Mouse (Mus musculus) forebrain, embryonic 14.5 days (tissue): ENCODE results near the gene Deaf1. TPM values are rescaled to one million over a fixed set of nuclear protein-coding genes. Genes with fewer than 3 reads are reported as not detected.
"Not testable (repeated sequence)": the region's sequence is repeated elsewhere in the genome, so short reads cannot be mapped to it uniquely, and the experiment has no call there.

ENCODE experiments used
- ATAC-seq: fragments of 200-750 bp; cut with Nextera tagmentation; 2 replicates; pipeline ENCODE4 v1.8.0; 2017; ENCODE audit warnings: mild to moderate bottlenecking, moderate library complexity
- DNase-seq: peaks from one replicate; pipeline ENCODE4 v3.0.0-alpha.2; 2015; ENCODE audit warnings: low spot score
- H3K27ac ChIP-seq: fragments of 300-500 bp; sonication (generic); 2 replicates; pipeline ENCODE4 v1.5.1; 2014; ENCODE audit warnings: low read depth, mild to moderate bottlenecking, control low read depth, low read length, moderate library complexity
- H3K27me3 ChIP-seq: fragments of 300-500 bp; sonication (generic); replicated peaks from 2 replicates; pipeline ENCODE4 v1.6.1; 2014; ENCODE audit warnings: low read length, control low read depth, mixed read lengths; ENCODE audit not compliant: control insufficient read depth, insufficient read depth
- H3K36me3 ChIP-seq: fragments of 300-500 bp; sonication (generic); 2 replicates; pipeline ENCODE4 v1.6.1; 2014; ENCODE audit warnings: low read length, control low read depth; ENCODE audit not compliant: control insufficient read depth, insufficient read depth
- H3K4me1 ChIP-seq: fragments of 300-500 bp; sonication (generic); 2 replicates; pipeline ENCODE4 v1.6.1; 2014; ENCODE audit warnings: antibody characterized with exemption, low read length, control low read depth; ENCODE audit not compliant: control insufficient read depth, insufficient read depth
- H3K4me2 ChIP-seq: fragments of 300-500 bp; sonication (generic); 2 replicates; pipeline ENCODE4 v1.6.1; 2014; ENCODE audit warnings: mild to moderate bottlenecking, control low read depth, low read length
- H3K4me3 ChIP-seq: fragments of 300-500 bp; sonication (generic); 2 replicates; pipeline ENCODE4 v1.5.1; 2014; ENCODE audit warnings: low read depth, low read length, control low read depth
- H3K9ac ChIP-seq: fragments of 300-500 bp; sonication (generic); 2 replicates; pipeline ENCODE4 v1.6.1; 2014; ENCODE audit warnings: mild to moderate bottlenecking, low read length, control low read depth, moderate library complexity
- H3K9me3 ChIP-seq: fragments of 300-500 bp; sonication (generic); replicated peaks from 2 replicates; pipeline ENCODE4 v1.6.1; 2016; ENCODE audit warnings: low read length, control low read depth, mixed read lengths; ENCODE audit not compliant: control insufficient read depth
- WGBS: fragments of 180-500 bp; shearing (Covaris S2); extraction: QIAGEN DNeasy Blood & Tissue Kit; methylation state at CpG from one replicate; pipeline ENCODE4 v1.1.7; 2014; 5-methylcytosine and 5-hydroxymethylcytosine counted together
- polyA plus RNA-seq: library from polyadenylated mRNA; unstranded; fragments of >200 nt; fragmentation: Nextera tagmentation; extraction: Ambion mirVana; gene quantifications from 2 replicates; pipeline ENCODE4 v1.2.1, GENCODE M21; 2014

Deaf1 gene
- polyA plus RNA-seq, 1 experiment from 2014 or later: 118 TPM

DNA sequence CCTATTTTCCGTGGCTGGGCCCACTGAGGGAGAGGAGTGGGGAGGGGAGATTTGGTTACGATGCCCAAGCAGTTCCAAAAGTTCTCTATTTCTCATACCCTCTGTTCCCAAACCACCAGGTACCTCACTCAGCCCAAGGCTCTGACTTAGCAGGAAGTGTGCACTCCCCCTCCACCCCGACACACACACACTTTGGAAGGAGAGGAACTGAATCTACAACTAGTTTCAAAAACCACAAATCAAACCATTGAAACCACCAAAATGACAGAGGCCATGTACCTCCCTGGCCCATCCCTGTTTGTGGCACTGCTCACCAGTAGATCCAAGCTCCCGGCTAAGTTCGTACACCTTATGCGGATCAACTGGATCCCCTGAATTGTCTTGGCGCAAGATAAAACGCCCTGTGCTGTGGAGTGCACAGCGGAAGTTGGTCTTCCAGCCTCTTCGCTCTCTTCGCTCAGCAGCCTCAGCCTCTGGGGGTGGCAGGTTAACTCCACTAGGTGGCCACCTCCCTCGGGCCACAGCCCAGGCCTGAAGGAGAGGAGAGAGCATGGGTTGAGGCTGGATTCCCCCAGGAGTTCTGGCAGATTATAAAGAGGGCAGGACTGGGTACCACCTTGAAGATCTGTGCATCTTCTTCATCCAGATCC lies 62.6 kb downstream of the Deaf1 start:
- WGBS: 38% methylated on average over 12 of the region's 12 CpGs
- Histone ChIP-seq H3K9ac (no peak overlapping the region), H3K9me3 (no peaks in the 10 kb centered on the region), H3K4me3 (no peak overlapping the region), H3K27me3 (no peaks in the 10 kb centered on the region), H3K36me3 (peaks cover 47% of the 10 kb centered on the region), H3K4me1 (peaks cover 4% of the 10 kb centered on the region; the same call in 1 of the 2 replicates), H3K27ac (no peak overlapping the region), H3K4me2 (no peak overlapping the region)
- peak; percentile 33 for DNase-seq
- peak; percentile 40 for ATAC-seq

DNA sequence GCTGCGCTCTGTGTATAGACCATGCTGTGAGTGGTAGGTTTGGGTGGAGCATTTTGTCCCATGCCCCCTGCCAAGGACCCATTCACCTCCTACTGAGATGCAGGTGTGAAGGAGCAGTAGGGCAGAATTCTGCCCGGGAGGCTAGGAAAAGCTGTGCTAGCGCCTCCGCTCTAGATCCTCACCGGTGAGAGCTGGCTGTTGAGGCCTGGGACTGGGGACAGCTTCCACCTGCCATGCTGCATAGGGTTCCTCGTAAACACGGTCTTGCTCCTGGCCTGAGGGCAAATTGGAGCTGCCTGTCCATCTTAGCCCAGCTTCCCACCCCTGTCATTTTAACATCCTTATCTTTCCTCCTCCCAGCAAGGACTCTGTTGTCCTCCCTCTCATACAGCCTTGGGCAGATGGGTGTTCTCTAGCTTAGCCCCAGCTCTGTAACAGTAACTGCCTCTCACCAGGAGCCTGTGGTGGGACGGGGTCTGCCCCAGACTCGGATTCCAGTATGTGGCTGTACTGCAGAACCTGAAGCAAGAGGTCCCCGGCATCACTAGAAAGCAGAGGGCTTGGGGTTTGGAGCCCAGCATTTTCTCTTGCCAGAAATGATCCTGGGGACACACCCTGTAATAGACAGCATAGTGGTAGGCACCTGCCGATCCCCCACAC lies 63.3 kb downstream of the Deaf1 start:
- Histone ChIP-seq H3K9me3 (no peaks in the 10 kb centered on the region), H3K9ac (no peak overlapping the region), H3K4me1 (peaks cover 4% of the 10 kb centered on the region; the same call in 1 of the 2 replicates), H3K27me3 (no peaks in the 10 kb centered on the region), H3K36me3 (peaks cover 54% of the 10 kb centered on the region), H3K4me3 (no peak overlapping the region), H3K27ac (no peak overlapping the region), H3K4me2 (no peak overlapping the region)
- no peak for ATAC-seq
- 77% methylated on average over 11 of the region's 11 CpGs for WGBS
- no peak for DNase-seq

DNA sequence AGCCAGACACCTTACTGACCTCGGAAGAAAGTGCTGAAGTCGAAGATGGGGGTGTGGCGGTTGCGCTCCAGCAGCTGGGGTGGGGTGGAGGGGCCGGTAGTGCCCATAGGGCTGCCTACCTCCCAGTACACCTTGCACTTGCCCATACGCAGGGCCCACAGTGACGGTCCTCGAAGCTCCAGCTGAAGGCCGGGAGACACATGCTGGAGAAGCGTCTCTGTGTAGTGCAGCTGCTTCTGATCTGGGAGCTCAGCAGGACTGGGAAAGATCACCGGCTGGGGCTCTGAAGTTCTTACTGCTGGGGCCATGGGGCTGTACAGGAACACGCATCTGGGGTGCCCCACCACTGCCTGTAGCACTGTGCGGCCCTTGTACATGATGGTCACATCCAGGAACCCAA lies 63.9 kb downstream of the Deaf1 start:
- Histone ChIP-seq H3K4me3 (no peak overlapping the region), H3K27ac (no peak overlapping the region), H3K9ac (no peak overlapping the region), H3K27me3 (no peaks in the 10 kb centered on the region), H3K36me3 (peaks cover 59% of the 10 kb centered on the region), H3K9me3 (no peaks in the 10 kb centered on the region), H3K4me1 (peaks cover 4% of the 10 kb centered on the region; the same call in 1 of the 2 replicates), H3K4me2 (no peak overlapping the region)
- WGBS: 92% methylated on average over 13 of the region's 13 CpGs
- ATAC-seq: no peak
- DNase-seq: no peak

DNA sequence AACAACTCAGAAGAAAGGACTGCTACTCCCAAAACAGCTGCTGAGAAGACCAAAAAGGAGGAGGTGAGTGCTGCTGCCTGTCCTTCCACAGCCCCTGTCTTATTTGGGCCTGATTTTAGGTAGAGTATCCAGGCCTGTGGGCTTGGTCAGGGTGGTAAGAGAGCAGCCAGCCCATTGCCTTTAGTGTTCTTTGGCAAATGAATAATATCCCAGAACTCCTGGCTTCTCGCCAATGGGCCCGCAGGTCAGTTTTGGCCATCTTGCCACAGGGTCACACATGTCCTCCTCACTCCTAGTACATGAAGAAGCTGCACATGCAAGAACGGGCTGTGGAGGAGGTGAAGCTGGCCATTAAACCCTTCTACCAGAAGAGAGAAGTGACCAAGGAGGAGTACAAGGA lies 66.0 kb downstream of the Deaf1 start:
- ATAC-seq (no peak), DNase-seq (no peak)
- 95% methylated on average over 3 of the region's 3 CpGs for WGBS
- Histone ChIP-seq H3K4me2 (no peak overlapping the region), H3K9me3 (no peaks in the 10 kb centered on the region), H3K36me3 (peaks cover 81% of the 10 kb centered on the region), H3K4me1 (peaks cover 4% of the 10 kb centered on the region; the same call in 1 of the 2 replicates), H3K27ac (no peak overlapping the region), H3K27me3 (no peaks in the 10 kb centered on the region), H3K9ac (no peak overlapping the region), H3K4me3 (no peak overlapping the region)

DNA sequence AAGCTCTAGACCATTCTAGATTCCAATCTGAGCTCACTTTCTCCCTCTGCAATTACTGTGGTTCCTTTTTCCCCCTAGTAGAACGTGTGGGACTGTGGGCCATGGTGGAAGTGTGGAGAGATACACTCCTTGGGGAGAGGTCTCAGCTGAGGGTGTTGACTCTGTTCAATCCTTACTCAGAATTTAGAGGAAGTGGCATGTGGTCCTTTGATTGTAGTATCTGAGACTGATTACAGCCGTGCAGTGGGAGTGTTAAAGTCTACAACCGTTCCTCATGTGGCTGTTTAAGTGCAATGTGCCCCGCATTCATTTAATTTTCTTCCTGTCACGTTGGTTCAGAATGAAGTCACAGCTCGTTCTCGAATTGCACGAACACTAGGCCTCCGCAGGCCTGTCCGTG lies 71.3 kb downstream of the Deaf1 start:
- H3K9me3 ChIP-seq: no peaks in the 10 kb centered on the region
- no peak for ATAC-seq
- no peak overlapping the region for H3K4me3 ChIP-seq
- DNase-seq: no peak
- H3K4me2 ChIP-seq: no peak overlapping the region
- H3K36me3 ChIP-seq: peaks cover 93% of the 10 kb centered on the region
- H3K4me1 ChIP-seq: no peaks in the 10 kb centered on the region
- no peak overlapping the region for H3K27ac ChIP-seq
- WGBS: 95% methylated on average over 10 of the region's 10 CpGs
- H3K27me3 ChIP-seq: no peaks in the 10 kb centered on the region
- no peak overlapping the region for H3K9ac ChIP-seq

DNA sequence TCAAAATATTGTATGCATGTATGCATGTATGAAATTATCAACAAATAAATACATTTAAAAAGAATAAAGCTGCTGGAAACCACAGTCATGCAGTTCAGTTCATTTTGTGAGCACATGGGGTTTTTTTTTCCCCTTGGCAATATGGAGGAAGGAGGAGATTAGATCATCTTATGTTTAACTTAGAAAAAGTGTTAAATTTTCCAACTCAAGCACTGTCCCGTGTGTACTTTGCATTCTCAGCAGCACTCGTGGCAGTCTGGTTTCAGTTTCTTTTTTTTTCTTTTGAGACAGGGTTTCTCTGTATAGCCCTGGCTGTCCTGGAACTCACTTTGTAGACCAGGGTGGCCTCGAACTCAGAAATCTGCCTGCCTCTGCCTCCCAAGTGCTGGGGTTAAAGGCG lies 77.0 kb downstream of the Deaf1 start:
- 89% methylated on average over 4 of the region's 4 CpGs for WGBS

More for the DNA sequence above, 77.0 kb downstream of the Deaf1 start:
- H3K4me1 ChIP-seq, H3K4me3 ChIP-seq, H3K9me3 ChIP-seq, H3K27me3 ChIP-seq, DNase-seq, H3K9ac ChIP-seq, ATAC-seq, H3K4me2 ChIP-seq, H3K27ac ChIP-seq: not testable (repeated sequence)
- H3K36me3 ChIP-seq: peaks cover 96% of the 10 kb centered on the region

Other genes with a start within 250 kb of the Deaf1 start
- not detected in 2 replicates for gene Pkp3, start 249.5 kb downstream of the Deaf1 start, polyA plus RNA-seq
- gene Sigirr, start 227.1 kb downstream of the Deaf1 start, polyA plus RNA-seq: 2.4 and 2.5 TPM in 2 replicates
- 0.10 TPM in 1 of 2 replicates, not detected in the other for gene Ano9, start 209.9 kb downstream of the Deaf1 start, polyA plus RNA-seq
- 81.2 and 82.1 TPM in 2 replicates for gene Ptdss2, start 205.3 kb downstream of the Deaf1 start, polyA plus RNA-seq
- 54.7 and 56.7 TPM in 2 replicates for gene Rnh1, start 154.8 kb downstream of the Deaf1 start, polyA plus RNA-seq
- 70.2 and 96.3 TPM in 2 replicates for gene Hras, start 133.7 kb downstream of the Deaf1 start, polyA plus RNA-seq
- 6.7 and 8.9 TPM in 2 replicates for gene Lrrc56, start 133.5 kb downstream of the Deaf1 start, polyA plus RNA-seq
- 0.94 and 0.95 TPM in 2 replicates for gene Lmntd2, start 113.6 kb downstream of the Deaf1 start, polyA plus RNA-seq
- gene Rassf7, start 111.8 kb downstream of the Deaf1 start, polyA plus RNA-seq: 23.7 and 23.8 TPM in 2 replicates
- gene Phrf1, start 98.9 kb downstream of the Deaf1 start, polyA plus RNA-seq: 64.2 and 78.8 TPM in 2 replicates
- gene Irf7, start 61.2 kb downstream of the Deaf1 start, polyA plus RNA-seq: 0.97 and 1.0 TPM in 2 replicates
- gene Cdhr5, start 50.9 kb downstream of the Deaf1 start, polyA plus RNA-seq: not detected in 2 replicates
- 1.5 and 2.6 TPM in 2 replicates for gene Sct, start 48.6 kb downstream of the Deaf1 start, polyA plus RNA-seq
- 0.37 and 0.68 TPM in 2 replicates for gene Drd4, start 35.7 kb downstream of the Deaf1 start, polyA plus RNA-seq
- 39.1 and 41.0 TPM in 2 replicates for gene Tmem80, start within 50 bp of the Deaf1 start, polyA plus RNA-seq
- gene Eps8l2, start 11.2 kb upstream of the Deaf1 start, polyA plus RNA-seq: 0.25 and 0.67 TPM in 2 replicates
- 418 and 419 TPM in 2 replicates for gene Taldo1, start 64.5 kb upstream of the Deaf1 start, polyA plus RNA-seq
- gene Gatd1, start 86.4 kb upstream of the Deaf1 start, polyA plus RNA-seq: 41.7 and 43.4 TPM in 2 replicates
- 21.3 and 25.1 TPM in 2 replicates for gene Cend1, start 101.8 kb upstream of the Deaf1 start, polyA plus RNA-seq
- 56.0 and 81.6 TPM in 2 replicates for gene Slc25a22, start 110.2 kb upstream of the Deaf1 start, polyA plus RNA-seq
- gene Pidd1, start 116.3 kb upstream of the Deaf1 start, polyA plus RNA-seq: 5.4 and 5.6 TPM in 2 replicates
- 740 and 845 TPM in 2 replicates for gene Rplp2, start 119.7 kb upstream of the Deaf1 start, polyA plus RNA-seq
- 16.3 and 20.5 TPM in 2 replicates for gene Pnpla2, start 127.5 kb upstream of the Deaf1 start, polyA plus RNA-seq
- 3.0 and 4.3 TPM in 2 replicates for gene Cracr2b, start 133.4 kb upstream of the Deaf1 start, polyA plus RNA-seq
- 56.8 and 60.4 TPM in 2 replicates for gene Cd151, start 139.7 kb upstream of the Deaf1 start, polyA plus RNA-seq
- 72.2 and 79.3 TPM in 2 replicates for gene Polr2l, start 147.4 kb upstream of the Deaf1 start, polyA plus RNA-seq
- gene Tspan4, start 147.6 kb upstream of the Deaf1 start, polyA plus RNA-seq: 29.9 and 30.9 TPM in 2 replicates
- 32.7 and 37.1 TPM in 2 replicates for gene Chid1, start 212.2 kb upstream of the Deaf1 start, polyA plus RNA-seq
- 72.4 and 83.6 TPM in 2 replicates for gene Ap2a2, start 234.5 kb upstream of the Deaf1 start, polyA plus RNA-seq